Mouse (Mus musculus): ENCODE data around the gene Baiap2.

Baiap2 gene

DNA sequence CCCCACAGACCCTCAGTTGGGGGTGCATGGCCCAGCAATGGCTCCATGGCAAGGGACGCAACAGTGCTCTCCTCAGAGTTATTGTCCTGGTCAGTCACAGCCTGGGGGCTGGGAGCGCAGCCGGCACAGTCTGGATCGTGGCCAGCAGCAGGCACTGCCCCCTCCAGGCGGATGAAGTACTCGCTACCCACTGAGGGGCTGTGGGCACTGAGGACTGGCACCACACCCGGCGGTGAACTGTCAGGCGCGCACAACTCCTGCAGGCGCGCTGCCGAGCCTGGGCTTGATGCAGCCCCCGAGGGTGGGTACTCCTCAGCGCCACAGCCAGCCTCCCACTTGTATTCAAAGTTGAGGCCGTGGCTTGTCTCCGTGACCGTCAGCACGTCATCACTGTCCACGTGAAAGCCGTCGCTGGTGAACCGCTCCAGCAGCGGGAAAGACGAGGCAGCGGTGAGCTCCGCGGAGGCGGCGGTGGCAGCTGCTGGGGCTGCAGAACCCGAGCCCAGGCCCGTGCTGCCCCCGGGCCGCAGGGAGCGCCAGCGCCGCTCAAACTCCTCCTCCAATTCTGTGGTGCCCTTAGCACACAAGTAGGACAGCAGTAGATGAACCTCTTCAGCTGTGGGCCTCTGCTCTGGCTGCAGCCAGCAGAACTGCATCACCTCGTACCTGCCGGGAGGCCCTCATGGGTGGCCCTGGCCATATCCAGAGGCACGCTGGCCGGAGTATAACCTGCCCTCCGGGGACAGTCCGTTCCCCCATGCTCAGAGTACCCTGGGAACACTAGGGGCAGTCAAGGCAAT is 69.4 kb downstream of the Baiap2 start:
- no peak for DNase-seq (ENCODE audit: low spot score)

DNA sequence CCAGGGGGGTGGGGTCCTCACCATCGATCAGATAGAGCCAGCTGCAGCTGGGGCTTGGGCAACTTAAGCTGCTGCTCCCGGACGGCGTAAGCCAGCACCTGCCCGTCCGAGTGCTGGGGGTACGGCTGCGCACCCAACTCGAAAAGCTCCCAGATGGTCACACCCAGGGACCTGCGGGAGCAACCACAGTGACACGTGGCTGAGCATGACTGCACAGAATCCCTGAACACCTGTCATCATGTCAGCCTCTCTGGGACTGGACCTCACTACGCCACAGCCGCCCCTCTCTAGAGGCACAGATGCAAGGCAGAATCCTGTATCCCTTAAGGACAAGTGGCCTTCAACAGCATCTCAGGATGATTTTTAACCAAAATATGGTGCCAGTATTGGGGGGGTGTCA is 70.1 kb downstream of the Baiap2 start:
- DNase-seq (ENCODE audit: low spot score), result no peak

DNA sequence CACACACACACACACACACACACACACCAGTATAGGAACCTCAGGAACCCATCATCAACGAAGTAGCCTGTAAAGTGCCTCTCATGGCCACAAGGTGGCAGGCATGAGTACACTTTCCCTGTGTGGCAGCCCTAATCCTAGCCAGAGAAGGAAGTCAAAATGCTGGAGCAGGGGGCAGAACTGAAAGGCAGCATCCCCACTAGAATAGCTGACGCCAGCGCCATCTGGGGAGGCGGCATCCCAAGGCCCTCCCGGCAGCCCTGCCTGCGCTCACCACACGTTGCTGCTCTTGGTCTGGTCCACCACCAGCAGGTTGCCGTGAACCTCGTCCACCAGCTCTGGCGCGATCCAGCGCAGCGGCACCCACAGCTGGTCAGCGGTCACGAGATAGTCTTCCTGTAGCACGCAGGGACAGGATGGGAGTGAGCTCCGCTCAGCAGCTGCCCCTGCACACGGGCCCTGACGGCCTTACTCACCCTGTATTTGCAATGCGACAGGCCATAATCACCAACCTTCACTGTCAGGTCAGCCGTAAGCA is 70.7 kb downstream of the Baiap2 start:
- DNase-seq (ENCODE audit: low spot score), result peak; percentile 88

DNA sequence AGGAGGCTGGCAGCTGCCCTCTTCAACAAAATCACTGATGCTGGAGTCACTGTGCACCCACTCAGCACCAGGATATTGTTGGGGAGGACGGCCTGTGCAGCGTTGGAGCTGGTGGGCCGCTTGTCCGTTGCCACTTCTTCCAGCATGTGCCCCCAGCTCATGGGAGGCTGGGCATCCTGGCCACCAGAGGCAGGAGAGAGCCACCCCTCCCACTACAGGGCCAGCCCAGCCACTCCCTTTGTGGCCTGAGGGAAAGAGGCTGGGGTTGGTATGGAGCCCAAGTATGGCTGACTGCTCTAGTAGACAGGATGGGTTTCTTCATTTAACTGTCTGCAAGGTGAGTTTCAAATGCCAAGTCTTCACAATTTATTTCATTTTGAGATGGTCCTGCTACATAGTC is 72.2 kb downstream of the Baiap2 start:
- no peak for DNase-seq (ENCODE audit: low spot score)

DNA sequence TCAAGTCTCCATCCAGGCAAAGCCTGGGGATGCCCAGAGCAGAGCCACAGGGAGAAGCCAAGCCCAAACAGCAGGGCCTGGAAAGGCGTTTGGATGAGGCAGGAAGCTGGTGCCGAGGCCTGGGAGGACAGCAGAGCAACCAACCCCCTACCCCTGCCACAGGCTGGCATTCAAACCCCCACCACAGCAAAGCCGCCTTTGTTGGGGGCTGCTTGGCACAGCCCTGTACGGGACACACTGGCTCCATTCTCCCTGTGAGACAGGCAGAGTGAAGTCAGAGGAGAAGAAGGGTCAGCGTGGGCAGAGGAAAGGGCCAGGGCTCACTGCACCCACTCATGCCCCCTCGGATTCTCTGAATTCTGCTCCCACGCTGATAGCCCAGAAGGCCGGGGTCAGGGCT is 74.4 kb downstream of the Baiap2 start:
- DNase-seq (ENCODE audit: low spot score), result no peak

DNA sequence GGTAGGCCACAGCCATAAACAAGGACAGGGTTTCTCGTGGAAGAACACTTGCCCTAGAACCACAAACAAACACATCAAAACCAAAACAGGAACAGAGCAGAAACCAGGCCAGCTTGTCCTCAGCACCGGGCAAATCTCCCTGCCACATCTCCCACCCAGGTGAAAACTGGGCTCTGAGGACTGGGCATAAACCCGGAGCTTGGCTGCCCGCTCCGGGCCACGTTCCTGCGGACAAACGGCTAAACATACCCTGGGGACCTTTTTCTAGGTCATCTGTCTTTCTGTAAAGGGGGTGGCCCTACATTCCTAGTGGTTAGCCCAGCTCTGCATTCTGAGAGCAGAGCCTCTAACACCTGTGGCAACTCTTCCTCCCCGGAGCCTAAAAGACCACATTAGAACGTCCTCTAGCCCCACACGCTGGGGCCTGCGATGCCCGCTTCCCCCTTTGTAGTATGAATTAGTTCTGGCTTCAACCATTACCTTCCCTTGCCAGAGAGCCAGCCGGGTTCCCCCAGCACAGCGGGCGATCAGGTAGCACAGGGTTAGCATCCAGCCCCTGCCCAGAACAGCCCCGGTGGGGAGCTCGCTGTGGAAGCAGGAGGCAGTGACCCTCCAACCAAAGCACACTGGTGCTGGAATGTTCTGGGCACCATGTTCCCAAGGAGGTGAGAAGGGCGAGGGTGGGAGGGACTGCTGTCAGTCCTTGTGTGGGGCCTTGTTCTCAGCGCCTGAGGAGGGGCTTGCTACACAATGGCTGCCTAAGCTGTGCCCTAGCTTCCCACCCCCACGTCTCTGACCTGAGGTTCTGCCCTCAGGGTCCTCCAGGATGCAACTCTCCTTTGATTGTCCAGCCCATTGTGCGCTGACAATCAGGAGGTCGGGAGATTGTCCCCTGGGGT is 77.2 kb downstream of the Baiap2 start:
- DNase-seq (ENCODE audit: low spot score), result no peak

DNA sequence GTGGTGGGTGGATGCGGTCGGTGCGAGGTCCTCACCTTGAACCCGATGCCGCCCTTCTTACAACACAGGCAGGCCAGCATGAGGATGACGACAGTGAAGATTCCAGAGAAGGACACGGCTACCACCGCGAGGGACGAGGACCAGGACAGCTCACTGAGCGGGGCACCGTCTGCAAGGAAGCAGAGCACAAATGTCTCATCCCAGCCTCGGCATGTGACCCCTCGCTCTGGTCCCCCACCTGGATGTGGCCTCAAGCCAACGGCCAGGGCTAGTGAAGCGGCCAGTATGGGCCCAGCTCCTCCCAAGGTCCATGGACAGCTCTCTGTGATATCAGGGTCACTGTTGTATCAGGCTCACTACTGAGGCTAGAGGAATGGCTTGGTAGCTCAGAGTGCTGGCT is 78.8 kb downstream of the Baiap2 start:
- no peak for DNase-seq (ENCODE audit: low spot score)

DNA sequence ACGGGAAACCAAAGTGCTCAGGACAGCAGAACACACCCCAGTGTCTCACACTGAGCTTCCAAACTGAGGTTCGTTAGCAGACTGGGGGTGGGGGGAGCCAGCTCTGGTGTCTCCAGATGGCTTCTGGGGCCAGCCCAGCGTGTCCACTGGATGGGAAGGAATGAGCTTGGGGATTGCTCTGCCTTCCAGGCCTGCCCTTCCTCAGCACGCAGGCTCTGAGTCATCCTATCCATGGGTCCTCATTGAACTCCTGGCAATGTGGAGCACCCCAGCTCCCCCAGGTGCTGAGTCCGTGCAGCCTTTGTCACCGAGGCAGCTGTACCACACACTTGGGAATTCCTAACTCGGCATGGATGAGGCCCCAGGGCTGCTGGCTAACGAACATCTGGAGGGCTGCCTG is 79.7 kb downstream of the Baiap2 start:
- no peak for DNase-seq (ENCODE audit: low spot score)

DNA sequence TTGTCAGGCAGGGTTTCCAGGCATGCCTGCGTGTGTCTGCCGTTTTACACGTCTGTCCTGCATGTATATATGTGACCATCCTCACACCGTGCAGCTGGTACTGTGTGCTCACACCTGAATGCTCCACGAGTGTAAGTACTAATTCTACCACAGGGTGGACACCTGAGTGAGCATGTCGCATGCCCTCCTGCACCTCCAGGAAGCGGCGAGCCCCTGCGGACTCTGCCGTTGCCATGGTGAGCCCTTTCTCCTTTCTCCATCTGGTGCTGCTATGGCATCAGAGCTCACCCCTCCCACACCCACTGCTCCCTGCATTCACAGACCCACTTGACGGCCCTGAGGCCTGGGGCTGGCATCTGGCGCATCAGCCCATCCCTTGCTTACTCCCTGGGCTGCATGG is 80.3 kb downstream of the Baiap2 start:
- no peak for DNase-seq (ENCODE audit: low spot score)

DNA sequence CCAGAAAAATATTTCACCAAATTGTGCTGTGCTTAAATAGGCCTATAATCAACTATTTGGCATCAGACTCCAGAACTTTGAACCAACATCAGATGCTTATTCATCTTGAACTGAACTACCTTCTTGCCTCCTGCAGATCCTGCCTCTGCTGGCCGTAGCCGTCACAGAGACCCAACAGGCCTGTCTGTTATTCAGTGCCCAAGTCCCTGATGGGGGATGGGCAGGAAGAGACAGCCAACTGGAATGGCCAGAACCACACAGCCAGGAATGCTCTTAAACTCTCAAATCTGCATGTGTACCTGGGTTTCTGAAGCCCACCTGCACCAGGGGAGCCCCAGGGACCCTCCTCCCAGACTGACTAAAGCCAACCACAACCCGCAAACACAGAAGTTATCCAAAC is 84.4 kb downstream of the Baiap2 start:
- no peak for DNase-seq (ENCODE audit: low spot score)

DNA sequence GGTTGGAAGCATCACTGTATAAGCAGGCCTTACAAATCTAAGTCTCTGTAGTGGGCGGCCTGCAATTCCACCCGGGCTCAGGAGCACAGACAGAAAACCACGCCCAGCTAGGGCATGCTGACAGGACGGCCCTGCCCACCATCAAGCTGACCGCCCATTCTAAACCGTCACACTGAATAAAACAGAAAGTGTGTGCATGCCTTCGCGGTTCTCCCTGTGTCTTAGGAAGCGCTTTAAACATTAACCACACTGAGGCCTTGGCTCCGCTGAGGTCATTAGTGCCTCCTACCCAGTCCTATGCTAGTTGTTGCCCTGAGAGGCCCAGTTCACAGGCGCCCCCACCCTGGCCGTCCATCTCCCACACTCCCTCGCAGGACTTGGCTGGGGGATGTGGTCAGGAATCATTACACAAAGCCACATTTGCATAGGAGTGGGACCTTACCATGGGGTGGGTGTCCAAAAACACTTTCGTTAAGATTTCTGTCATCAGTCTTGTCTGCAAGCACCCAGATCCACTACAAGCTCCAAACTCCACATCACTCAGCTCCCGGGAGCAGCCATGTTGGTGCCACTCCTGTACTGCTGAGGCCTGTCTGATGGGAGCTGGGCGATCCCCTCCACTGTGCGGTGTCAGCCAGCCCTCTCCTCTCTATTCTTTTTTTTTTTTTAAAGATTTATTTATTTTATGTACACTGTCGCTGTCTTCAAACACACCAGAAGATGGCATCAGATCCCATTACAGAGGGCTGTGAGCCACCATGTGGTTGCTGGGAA is 85.9 kb downstream of the Baiap2 start:
- no peak for DNase-seq (ENCODE audit: low spot score)

DNA sequence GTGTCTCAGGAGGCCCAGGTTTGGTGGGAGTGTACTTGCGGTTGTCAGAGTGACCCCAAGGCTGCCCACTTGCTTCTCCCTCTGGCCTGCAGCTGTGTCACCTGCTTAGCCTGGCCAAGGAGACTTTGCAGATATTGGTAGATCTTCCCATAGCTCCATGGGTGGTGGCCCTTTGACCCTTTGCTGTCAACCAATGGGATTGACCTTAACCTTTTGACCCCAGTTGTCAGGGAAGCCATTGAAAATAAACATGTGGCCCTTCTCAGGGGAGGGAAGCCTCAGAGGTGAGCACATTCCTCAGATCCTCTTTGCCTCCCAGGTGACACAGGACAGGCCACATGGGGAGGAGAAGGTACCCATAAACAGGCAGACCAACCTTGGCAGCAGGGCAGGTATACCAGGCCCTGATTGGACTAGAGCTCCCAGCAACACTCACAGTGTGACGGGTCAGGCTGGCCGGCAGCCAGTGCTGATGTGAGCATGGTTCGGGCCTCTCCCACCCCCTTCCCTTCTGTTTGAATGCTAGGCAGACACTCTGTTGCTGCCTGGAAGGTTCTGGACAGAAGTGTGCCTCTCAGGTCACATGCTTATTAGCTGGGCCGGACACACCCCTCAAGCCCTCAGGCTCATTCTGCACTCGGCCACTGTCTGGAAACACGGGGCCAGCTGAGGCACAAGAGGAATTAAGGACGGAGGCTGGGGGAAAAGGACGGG is 87.0 kb downstream of the Baiap2 start:
- DNase-seq (ENCODE audit: low spot score), result no peak

DNA sequence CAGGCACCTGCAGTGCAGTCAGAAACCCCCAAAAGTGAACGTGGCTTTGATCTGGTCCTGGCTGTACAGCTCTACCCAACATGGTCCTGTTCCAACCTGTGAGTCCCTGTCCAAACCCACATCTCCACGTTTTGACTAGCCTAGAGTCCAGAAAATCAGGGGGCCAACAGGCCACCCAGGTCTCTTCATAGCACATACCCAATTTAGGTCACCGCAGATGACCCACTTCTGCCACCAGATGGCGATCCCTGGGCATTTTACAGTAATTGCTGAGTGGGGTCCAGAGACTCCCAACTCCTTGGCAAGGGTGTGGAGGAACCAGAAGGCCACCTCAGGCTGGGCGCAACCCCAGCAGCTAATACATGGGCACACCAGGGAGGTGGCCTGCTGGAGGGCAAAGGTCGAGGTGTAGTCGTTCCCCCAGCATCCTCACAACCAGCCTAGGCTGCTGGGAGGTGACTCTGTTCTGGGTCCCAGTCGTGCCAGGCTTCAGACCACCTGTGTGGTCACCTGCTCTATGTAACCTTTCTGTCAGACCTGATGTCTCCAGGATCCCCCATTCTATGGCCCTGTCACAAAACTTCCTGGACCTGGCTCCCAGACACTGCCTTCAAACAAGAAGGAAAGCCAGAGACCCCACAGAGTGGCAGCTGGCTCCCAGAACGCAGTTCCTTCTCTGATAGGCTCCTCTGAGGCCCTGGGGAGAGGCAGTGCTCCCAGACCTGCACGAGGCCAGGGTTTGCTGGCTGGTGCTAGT is 87.8 kb downstream of the Baiap2 start:
- DNase-seq (ENCODE audit: low spot score), result no peak

DNA sequence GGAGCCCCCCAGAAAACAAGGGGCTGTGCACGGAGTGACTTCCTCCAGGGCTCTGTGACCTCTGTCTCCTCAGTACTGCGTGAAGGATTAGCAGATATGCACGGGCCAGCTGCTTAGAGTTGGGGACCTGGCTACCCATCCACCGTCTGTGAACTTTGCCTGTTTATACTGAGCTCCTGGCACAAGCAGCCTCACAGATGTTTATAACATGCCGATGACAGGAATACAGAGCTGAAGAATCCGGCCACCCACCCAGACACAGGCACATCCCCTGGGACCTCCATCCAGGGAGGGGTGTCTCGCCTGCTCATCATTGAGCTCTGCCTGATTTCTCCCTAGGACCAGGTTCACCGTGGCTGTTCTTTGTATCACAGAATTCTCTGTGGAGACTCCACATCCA is 89.5 kb downstream of the Baiap2 start:
- no peak for DNase-seq (ENCODE audit: low spot score)

DNA sequence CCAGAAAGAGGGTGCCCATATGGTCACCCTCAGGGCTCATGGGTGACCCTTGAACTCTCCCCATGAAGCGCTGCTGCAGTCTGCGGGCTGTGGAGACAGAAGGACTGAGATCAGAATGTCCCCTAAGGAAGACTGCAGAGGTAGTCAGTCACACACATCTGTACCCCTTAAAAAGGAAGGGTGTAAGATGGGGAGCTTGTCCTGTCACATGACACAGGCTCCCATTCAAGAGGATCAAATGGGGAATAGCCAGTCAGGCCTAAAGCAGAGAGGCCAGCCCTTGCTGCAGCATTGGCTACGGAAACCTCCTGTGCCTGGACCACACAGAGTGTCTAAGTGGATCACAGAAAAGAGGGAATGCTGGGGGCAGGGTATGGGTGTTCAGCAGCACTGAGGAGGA is 90.9 kb downstream of the Baiap2 start:
- DNase-seq (ENCODE audit: low spot score), result no peak

DNA sequence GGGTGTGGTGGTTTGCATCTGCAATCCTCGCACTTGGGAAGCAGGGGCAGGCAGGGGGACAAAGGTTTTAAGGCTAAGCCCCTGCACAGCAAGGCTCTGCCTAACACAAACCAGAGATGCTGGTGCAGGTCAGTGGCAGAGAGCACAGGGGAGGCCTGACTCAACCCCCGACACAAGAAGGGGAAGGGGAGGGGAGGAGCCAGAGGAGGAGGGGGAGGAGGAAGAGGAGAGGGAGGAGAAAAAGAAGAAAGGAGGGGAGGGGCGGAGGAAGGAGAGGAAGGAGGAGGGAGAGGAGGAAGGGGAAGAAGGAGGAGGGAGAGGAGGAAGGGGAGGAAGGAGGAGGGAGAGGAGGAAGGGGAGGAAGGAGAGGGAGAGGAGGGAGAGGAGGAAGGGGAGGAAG is 91.7 kb downstream of the Baiap2 start:
- DNase-seq (ENCODE audit: low spot score), result no peak

DNA sequence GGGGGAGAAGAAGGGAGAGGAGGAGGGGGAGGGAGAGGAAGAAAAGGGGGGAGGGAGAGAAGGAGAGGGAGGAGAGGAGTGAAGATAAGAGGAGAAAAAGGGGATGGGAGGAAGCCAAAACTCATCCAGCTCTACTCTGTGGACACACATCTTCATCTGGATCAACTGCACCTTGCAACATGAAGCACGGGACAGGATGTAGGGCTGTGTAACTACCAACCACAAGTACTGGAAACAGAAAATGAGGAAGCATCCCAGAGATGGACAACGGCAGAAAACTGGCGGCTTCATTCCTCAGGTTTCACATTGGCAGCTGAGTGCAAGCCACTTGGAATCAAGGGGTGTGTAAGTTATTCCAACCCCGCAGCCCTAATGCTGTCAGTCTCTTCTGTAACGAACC is 92.2 kb downstream of the Baiap2 start:
- no peak for DNase-seq (ENCODE audit: low spot score)

DNA sequence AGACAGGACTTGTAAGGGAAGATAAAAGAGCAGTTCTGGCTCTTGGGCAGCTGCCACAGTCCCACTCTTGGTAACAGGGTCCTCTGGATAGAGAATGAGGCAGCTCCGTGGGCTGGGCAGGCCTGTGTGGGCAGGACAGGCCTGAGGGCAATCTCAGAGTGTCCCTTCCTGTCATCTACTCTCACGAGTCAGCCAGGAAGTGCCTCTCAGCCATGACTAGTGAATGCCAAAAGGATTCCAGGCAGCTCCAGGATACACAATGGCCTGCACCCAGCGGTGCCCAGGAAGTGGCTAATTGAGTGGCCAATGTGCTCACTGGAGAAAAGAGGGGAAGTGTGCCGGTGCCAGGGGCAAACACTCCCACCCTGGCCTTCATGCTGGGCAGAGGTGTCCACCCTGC is 97.0 kb downstream of the Baiap2 start:
- no peak for DNase-seq (ENCODE audit: low spot score)

DNA sequence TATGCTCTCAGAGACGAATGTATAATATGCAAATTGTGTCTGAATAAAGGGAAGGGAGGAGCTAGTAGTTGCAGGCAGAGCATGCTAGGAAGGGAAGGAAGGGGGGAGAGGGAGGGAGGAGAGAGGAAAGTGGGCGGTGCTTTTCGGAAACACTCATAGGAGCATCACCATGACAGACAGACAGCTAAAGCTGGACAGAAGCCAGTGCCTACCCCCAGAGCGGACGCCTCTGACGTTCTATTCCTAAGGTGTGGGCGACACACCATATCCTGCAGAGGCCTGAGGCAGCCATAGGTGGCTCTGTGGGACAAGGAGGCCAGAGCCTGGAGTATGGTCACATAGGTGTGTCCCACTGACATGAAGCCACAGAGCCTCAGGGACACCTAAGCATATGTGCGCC is 97.9 kb downstream of the Baiap2 start:
- no peak for DNase-seq (ENCODE audit: low spot score)

DNA sequence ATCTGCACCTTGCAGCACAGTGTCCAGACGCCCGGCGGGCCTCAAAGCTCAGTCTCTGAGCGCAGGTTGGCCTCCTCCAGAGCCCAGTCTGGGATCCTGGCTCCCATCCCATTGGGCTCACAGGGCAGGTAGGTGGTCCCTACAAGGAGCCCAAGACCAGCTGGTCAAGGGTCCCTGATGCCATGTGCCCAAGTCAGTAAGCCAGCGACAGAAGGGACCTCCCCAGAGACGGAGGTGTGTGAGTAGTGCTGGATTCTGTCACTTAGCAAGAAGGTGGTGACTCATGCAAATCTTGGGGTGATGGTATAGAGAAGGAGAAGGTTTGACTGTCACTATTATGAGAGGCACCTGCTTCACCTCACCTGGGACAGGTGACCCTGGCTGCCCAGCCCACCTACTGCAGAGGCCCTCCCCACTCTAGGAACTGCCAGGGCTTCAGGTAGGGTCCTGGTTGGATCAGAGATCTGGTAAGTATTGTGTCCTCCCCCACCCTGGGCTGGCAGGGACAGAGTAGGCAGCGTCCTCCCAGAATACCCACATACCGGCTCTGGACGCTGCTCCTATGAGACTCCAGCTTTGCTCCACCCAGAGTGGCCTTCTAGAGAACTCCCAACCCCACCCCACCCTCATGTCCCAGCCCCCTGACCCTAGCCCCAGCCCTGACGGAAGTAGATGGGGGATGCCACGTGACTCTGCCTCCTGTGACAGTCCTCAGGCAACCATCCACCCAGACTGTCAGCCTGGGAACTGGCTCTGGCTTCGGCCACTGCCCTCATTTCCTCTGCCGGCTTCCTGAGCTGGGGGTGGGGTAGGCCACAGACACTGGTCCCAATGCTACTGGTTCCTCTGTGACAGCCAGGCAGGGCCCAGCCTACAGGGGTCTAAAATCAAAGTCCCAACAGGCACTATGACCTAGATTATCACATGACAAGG is 98.9 kb downstream of the Baiap2 start:
- DNase-seq (ENCODE audit: low spot score), result no peak

Data from adipocyte (in vitro differentiated cells).